Mouse (Mus musculus) heart, embryonic 12.5 days (tissue): ENCODE results near the gene Tmem79. TPM values are rescaled to one million over a fixed set of nuclear protein-coding genes. Genes with fewer than 3 reads are reported as not detected.

Experiments
- ATAC-seq: fragments of 200-750 bp; cut with Nextera tagmentation; 2 replicates; pipeline ENCODE4 v1.8.0; 2017; ENCODE audit warnings: moderate TSS enrichment, moderate library complexity; ENCODE audit not compliant: insufficient number of reproducible peaks, low FRiP score
- H3K27ac ChIP-seq: fragments of 300-500 bp; sonication (generic); 2 replicates; pipeline ENCODE4 v1.5.1; 2016; ENCODE audit warnings: mild to moderate bottlenecking, moderate library complexity; ENCODE audit not compliant: poor library complexity, severe bottlenecking
- H3K27me3 ChIP-seq: fragments of 300-500 bp; sonication (generic); replicated peaks from 2 replicates; pipeline ENCODE4 v1.6.1; 2016; ENCODE audit warnings: mild to moderate bottlenecking, moderate library complexity
- H3K36me3 ChIP-seq: fragments of 300-500 bp; sonication (generic); 2 replicates; pipeline ENCODE4 v1.6.1; 2016; ENCODE audit warnings: mild to moderate bottlenecking, moderate library complexity
- H3K4me1 ChIP-seq: fragments of 300-500 bp; sonication (generic); replicated peaks from 2 replicates; pipeline ENCODE4 v1.6.1; 2016; ENCODE audit warnings: mild to moderate bottlenecking
- H3K4me2 ChIP-seq: fragments of 300-500 bp; sonication (generic); 2 replicates; pipeline ENCODE4 v1.6.1; 2016; ENCODE audit warnings: mild to moderate bottlenecking, moderate library complexity
- H3K4me3 ChIP-seq: fragments of 300-500 bp; sonication (generic); 2 replicates; pipeline ENCODE4 v1.5.1; 2016; ENCODE audit warnings: mild to moderate bottlenecking
- H3K9ac ChIP-seq: fragments of 300-500 bp; sonication (generic); 2 replicates; pipeline ENCODE4 v1.6.1; 2016; ENCODE audit warnings: mild to moderate bottlenecking, moderate library complexity
- H3K9me3 ChIP-seq: fragments of 300-500 bp; sonication (generic); replicated peaks from 2 replicates; pipeline ENCODE4 v1.6.1; 2016; ENCODE audit warnings: mild to moderate bottlenecking, moderate library complexity
- WGBS: fragments of 180-500 bp; shearing (Covaris S2); methylation state at CpG from one replicate; pipeline ENCODE4 v1.1.7; 2016; 5-methylcytosine and 5-hydroxymethylcytosine counted together
- polyA plus RNA-seq: library from polyadenylated mRNA; unstranded; fragments of >200 nt; fragmentation: Nextera tagmentation; extraction: Ambion mirVana; gene quantifications from 2 replicates; pipeline ENCODE4 v1.2.1, GENCODE M21; 2016

The Tmem79 gene
- polyA plus RNA-seq, 1 experiment from 2014 or later = 1.9 TPM

- H3K27ac ChIP-seq = no peak overlapping the region
- 0 out of 2 replicates have a peak, but pooled peaks have one; percentile 22 for ATAC-seq
- H3K4me1 ChIP-seq = no peaks in the 10 kb centered on the region
- H3K9me3 ChIP-seq = no peaks in the 10 kb centered on the region
- H3K9ac ChIP-seq = no peak overlapping the region
- no peak overlapping the region for H3K4me3 ChIP-seq
- no peaks in the 10 kb centered on the region for H3K27me3 ChIP-seq
- H3K36me3 ChIP-seq = peaks cover 98% of the 10 kb centered on the region
- H3K4me2 ChIP-seq = no peak overlapping the region
- 76% methylated on average over 13 of the region's 13 CpGs for WGBS
These were observed 14.8 kb upstream of the Tmem79 start for GRCm38 (mm10) chr3:88350732-88351131.

GRCm38 (mm10) chr3:88339006-88339405, 3.1 kb upstream of the Tmem79 start:
- Histone ChIP-seq H3K9ac (no peak overlapping the region; the same call in 1 of the 2 replicates), H3K27ac (no peak overlapping the region), H3K36me3 (peaks cover 30% of the 10 kb centered on the region), H3K4me3 (no peak overlapping the region), H3K4me1 (peaks cover 32% of the 10 kb centered on the region), H3K4me2 (0 out of 2 replicates have a peak overlapping the region, but pooled peaks have one; percentile 28), H3K9me3 (no peaks in the 10 kb centered on the region), H3K27me3 (no peaks in the 10 kb centered on the region)
- 61% methylated on average over 3 of the region's 3 CpGs for WGBS
- no peak for ATAC-seq

GRCm38 (mm10) chr3:88338316-88338715, 2.4 kb upstream of the Tmem79 start:
- ATAC-seq = no peak
- Histone ChIP-seq H3K4me1 (peaks cover 35% of the 10 kb centered on the region), H3K4me2 (no peak overlapping the region), H3K4me3 (no peak overlapping the region), H3K36me3 (peaks cover 23% of the 10 kb centered on the region), H3K27me3 (no peaks in the 10 kb centered on the region), H3K27ac (no peak overlapping the region), H3K9me3 (no peaks in the 10 kb centered on the region), H3K9ac (no peak overlapping the region)
- WGBS = 63% methylated on average over 7 of the region's 7 CpGs

- peaks cover 15% of the 10 kb centered on the region for H3K36me3 ChIP-seq
- peak overlapping the region; percentile 45 for H3K9ac ChIP-seq
- no peaks in the 10 kb centered on the region for H3K27me3 ChIP-seq
- H3K27ac ChIP-seq = peak overlapping the region; percentile 37
- ATAC-seq = peak; percentile 48; the same call in 1 of the 2 replicates
- peak overlapping the region; percentile 92 for H3K4me3 ChIP-seq
- H3K9me3 ChIP-seq = no peaks in the 10 kb centered on the region
- H3K4me2 ChIP-seq = peak overlapping the region; percentile 81
- 47% methylated on average over 11 of the region's 11 CpGs for WGBS
- H3K4me1 ChIP-seq = peaks cover 35% of the 10 kb centered on the region
These were observed 1.5 kb upstream of the Tmem79 start for GRCm38 (mm10) chr3:88337367-88338020.

- H3K4me1 ChIP-seq = peaks cover 35% of the 10 kb centered on the region
- H3K27ac ChIP-seq = peak overlapping the region; percentile 96
- H3K36me3 ChIP-seq = peaks cover 3% of the 10 kb centered on the region; the same call in 1 of the 2 replicates
- no peaks in the 10 kb centered on the region for H3K9me3 ChIP-seq
- peak overlapping the region; percentile 95 for H3K9ac ChIP-seq
- 1% methylated on average over 27 of the region's 27 CpGs for WGBS
- peak overlapping the region; percentile 81 for H3K4me2 ChIP-seq
- ATAC-seq = peak; percentile 52
- peak overlapping the region; percentile 92 for H3K4me3 ChIP-seq
- H3K27me3 ChIP-seq = no peaks in the 10 kb centered on the region
These were observed 403 bp downstream of the Tmem79 start for GRCm38 (mm10) chr3:88335436-88336053.

- H3K27ac ChIP-seq = peak overlapping the region; percentile 96; the same call in 1 of the 2 replicates
- H3K4me3 ChIP-seq = peak overlapping the region; percentile 92
- no peak for ATAC-seq
- H3K4me2 ChIP-seq = peak overlapping the region; percentile 81
- no peaks in the 10 kb centered on the region for H3K27me3 ChIP-seq
- H3K9ac ChIP-seq = peak overlapping the region; percentile 95
- no peaks in the 10 kb centered on the region for H3K9me3 ChIP-seq
- H3K4me1 ChIP-seq = peaks cover 35% of the 10 kb centered on the region
- peaks cover 7% of the 10 kb centered on the region; the same call in 1 of the 2 replicates for H3K36me3 ChIP-seq
- WGBS = 38% methylated on average over 3 of the region's 3 CpGs
These were observed 979 bp downstream of the Tmem79 start for GRCm38 (mm10) chr3:88334902-88335435.

GRCm38 (mm10) chr3:88334029-88334658, 1.8 kb downstream of the Tmem79 start:
- WGBS = 47% methylated on average over 12 of the region's 12 CpGs
- Histone ChIP-seq H3K4me3 (no peak overlapping the region), H3K9me3 (no peaks in the 10 kb centered on the region), H3K27me3 (no peaks in the 10 kb centered on the region), H3K9ac (peak overlapping the region; percentile 53), H3K4me1 (peaks cover 33% of the 10 kb centered on the region), H3K36me3 (peaks cover 13% of the 10 kb centered on the region), H3K4me2 (peak overlapping the region; percentile 81), H3K27ac (no peak overlapping the region)
- no peak for ATAC-seq

GRCm38 (mm10) chr3:88331282-88331681, 4.7 kb downstream of the Tmem79 start:
- Histone ChIP-seq H3K4me3 (no peak overlapping the region), H3K9me3 (no peaks in the 10 kb centered on the region), H3K36me3 (peaks cover 34% of the 10 kb centered on the region), H3K4me1 (peaks cover 15% of the 10 kb centered on the region), H3K4me2 (no peak overlapping the region), H3K27me3 (no peaks in the 10 kb centered on the region), H3K27ac (no peak overlapping the region), H3K9ac (no peak overlapping the region)
- ATAC-seq = no peak
- WGBS = 48% methylated on average over 2 of the region's 2 CpGs

- H3K4me3 ChIP-seq = no peak overlapping the region
- H3K36me3 ChIP-seq = peaks cover 36% of the 10 kb centered on the region
- WGBS = 78% methylated on average over 5 of the region's 5 CpGs
These were observed 7.0 kb downstream of the Tmem79 start for GRCm38 (mm10) chr3:88328956-88329355.

GRCm38 (mm10) chr3:88324951-88325405, 11.0 kb downstream of the Tmem79 start, which contains the start of gene Glmp:
Gene Glmp (plus strand): TSS chr3:88325023.
- no peak within 1 kb of the TSS for H3K27ac ChIP-seq
- peak within 1 kb of the TSS; percentile 88 for H3K4me2 ChIP-seq
- peaks cover 62% of the 10 kb centered on the region for H3K36me3 ChIP-seq
- WGBS = under 1% methylated on average over 10 of the region's 10 CpGs
- peak within 1 kb of the TSS; percentile 90 for H3K9ac ChIP-seq
- no peaks in the 10 kb centered on the region for H3K27me3 ChIP-seq
- H3K4me3 ChIP-seq = peak within 1 kb of the TSS; percentile 85
- H3K4me1 ChIP-seq = peaks cover 11% of the 10 kb centered on the region
- no peaks in the 10 kb centered on the region for H3K9me3 ChIP-seq
- ATAC-seq = peak; percentile 83

More at GRCm38 (mm10) chr3:88328956-88329355, 7.0 kb downstream of the Tmem79 start:
- Histone ChIP-seq H3K27me3 (no peaks in the 10 kb centered on the region), H3K9me3 (no peaks in the 10 kb centered on the region), H3K4me1 (peaks cover 14% of the 10 kb centered on the region), H3K9ac (no peak overlapping the region), H3K4me2 (no peak overlapping the region), H3K27ac (no peak overlapping the region)
- ATAC-seq = no peak

- H3K36me3 ChIP-seq = peaks cover 47% of the 10 kb centered on the region
These were observed 36.8 kb downstream of the Tmem79 start for GRCm38 (mm10) chr3:88299172-88299571.

More at GRCm38 (mm10) chr3:88299172-88299571, 36.8 kb downstream of the Tmem79 start:
- 75% methylated on average over 1 of the region's 1 CpGs for WGBS
- no peak overlapping the region for H3K9ac ChIP-seq
- H3K9me3 ChIP-seq = no peaks in the 10 kb centered on the region
- H3K27ac ChIP-seq = no peak overlapping the region
- no peak for ATAC-seq
- no peak overlapping the region for H3K4me2 ChIP-seq
- H3K27me3 ChIP-seq = no peaks in the 10 kb centered on the region
- no peak overlapping the region for H3K4me3 ChIP-seq
- peaks cover 14% of the 10 kb centered on the region for H3K4me1 ChIP-seq
